ENCODE assay signal across 21 mouse cellular contexts in the genomic region with DNA sequence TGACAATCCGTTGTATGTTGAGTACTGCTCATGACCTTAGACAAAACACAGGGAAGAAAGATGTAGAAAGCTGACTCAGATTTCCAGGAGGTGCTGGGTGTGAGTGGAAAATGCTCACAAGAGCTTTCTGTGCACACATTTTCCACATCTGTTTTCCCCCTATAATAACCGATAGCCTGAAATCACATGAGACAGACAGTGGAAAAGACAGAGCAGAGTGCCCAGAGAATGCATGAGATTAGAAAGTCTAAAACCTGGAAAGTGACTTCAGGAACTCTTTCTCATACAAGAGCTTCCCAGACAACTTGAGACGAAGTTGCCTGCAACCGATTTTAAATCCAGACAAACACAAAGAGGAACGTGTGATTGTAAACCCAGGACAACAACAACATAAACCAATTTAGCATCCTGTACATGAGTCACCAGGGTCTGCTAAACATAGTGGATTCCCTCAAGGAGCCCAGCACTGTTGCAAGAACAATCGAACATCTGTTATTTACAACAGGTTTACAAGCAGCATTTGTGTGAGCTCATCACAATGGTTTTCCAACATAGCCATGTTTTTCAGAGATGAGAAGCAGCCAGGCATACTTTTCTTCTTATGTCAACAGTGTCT.
"Had no signal": no experiment of that assay in that cellular context is flagged by ENCODE, and none has a peak within 500 bp of the region (broad histone marks: within the 10 kb centered on the region; RNA-seq: fewer than 3 reads in every experiment).

No protein-coding gene starts in this region.

- ATAC-seq: liver, postnatal 0 days; lung, postnatal 0 days; midbrain, embryonic 15.5 days had no signal

- H3K4me2 ChIP-seq: liver, embryonic 15.5 days; lung, embryonic 15.5 days; midbrain, embryonic 12.5 days; midbrain, embryonic 15.5 days; neural tube, embryonic 12.5 days; stomach, embryonic 15.5 days had no signal

- H3K9me3 ChIP-seq: liver, embryonic 15.5 days; lung, embryonic 15.5 days; midbrain, embryonic 12.5 days; midbrain, embryonic 15.5 days; neural tube, embryonic 12.5 days; stomach, embryonic 15.5 days had no signal

- H3K4me1 ChIP-seq: liver, embryonic 15.5 days; lung, embryonic 15.5 days; megakaryocyte, embryonic 14.5 days; midbrain, embryonic 12.5 days; neural tube, embryonic 12.5 days; stomach, embryonic 15.5 days had no signal

- H3K9ac ChIP-seq: liver, embryonic 15.5 days; liver, postnatal 0 days; lung, embryonic 15.5 days; midbrain, embryonic 12.5 days; midbrain, embryonic 15.5 days; neural tube, embryonic 12.5 days; stomach, embryonic 15.5 days had no signal

- H3K4me3 ChIP-seq: liver, embryonic 15.5 days; lung, embryonic 15.5 days; megakaryocyte, embryonic 14.5 days; midbrain, embryonic 12.5 days; midbrain, embryonic 15.5 days; neural tube, embryonic 12.5 days; stomach, embryonic 15.5 days had no signal

- DNase-seq: liver, postnatal 0 days; lung, adult 2 months; lung, postnatal 14 days; lung, postnatal 36 days; retina, postnatal 1 day; right cerebral cortex, adult 18-20 months; right cerebral cortex, postnatal 25 days; right cerebral cortex, postnatal 4 days; thymus, adult 18-20 months; thymus, postnatal 14 days; thymus, postnatal 36 days had no signal

- H3K27me3 ChIP-seq: liver, embryonic 15.5 days; lung, embryonic 15.5 days; megakaryocyte, embryonic 14.5 days; midbrain, embryonic 12.5 days; midbrain, embryonic 15.5 days; neural tube, embryonic 12.5 days; stomach, embryonic 15.5 days had no signal

- H3K27ac ChIP-seq: liver, embryonic 15.5 days; lung, embryonic 15.5 days; macrophage; midbrain, embryonic 12.5 days; midbrain, embryonic 15.5 days; neural tube, embryonic 12.5 days; stomach, embryonic 15.5 days; stomach, postnatal 0 days had no signal

- H3K36me3 ChIP-seq: liver, embryonic 15.5 days; lung, embryonic 15.5 days; midbrain, embryonic 12.5 days; midbrain, embryonic 15.5 days; neural tube, embryonic 12.5 days; stomach, embryonic 15.5 days had no signal
